Mouse (Mus musculus) cerebellum, adult 9-11 months (tissue): ENCODE measurements at regions not wholly inside any gene's neighbourhood (a gene's known extent, or its start where the extent isn't known, plus 50 kb on each side); places are given as distances from the start of the nearest gene placed in this dataset.
A peak's percentile ranks its signal among the peaks of the same experiment; 100 is the strongest.

Experiments
- DNase-seq: peaks from one replicate; pipeline ENCODE4 v3.0.0; 2022

- no peak for DNase-seq
Observed at GRCm38 (mm10) chr11:41852813-41853212, 147.8 kb downstream of the Gabrg2 start.

- DNase-seq: no peak
Observed at GRCm38 (mm10) chr11:41825978-41826679, 174.5 kb downstream of the Gabrg2 start.

GRCm38 (mm10) chr11:41818014-41818413, 182.6 kb downstream of the Gabrg2 start:
- peak; percentile 11 for DNase-seq

- no peak for DNase-seq
Observed at GRCm38 (mm10) chr11:41812996-41813395, 187.7 kb downstream of the Gabrg2 start.

DNA sequence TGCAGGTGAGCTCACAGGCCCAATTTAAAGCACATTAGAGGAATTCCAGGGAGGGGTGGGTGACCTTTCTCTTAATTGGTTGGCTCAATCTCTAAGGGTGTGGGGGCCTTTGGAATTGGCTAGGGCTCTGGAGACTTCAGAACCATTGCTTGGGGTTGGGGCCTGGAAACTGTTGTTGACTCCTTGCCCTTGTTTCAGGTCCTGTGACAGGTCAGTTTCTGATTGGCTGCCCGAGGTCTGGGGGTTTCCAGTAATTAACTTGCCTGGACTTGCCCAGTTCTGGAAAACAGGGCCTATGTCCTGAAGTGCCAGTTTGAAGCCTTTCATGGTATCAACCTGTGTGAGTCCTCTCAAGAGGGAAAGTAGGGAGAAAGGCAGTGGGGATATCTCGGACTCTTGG, 191.8 kb downstream of the Gabrg2 start:
- DNase-seq: no peak

- peak; percentile 2 for DNase-seq
Observed at GRCm38 (mm10) chr11:41792206-41792605, 208.5 kb downstream of the Gabrg2 start.
